Mouse (Mus musculus): Measurements from ENCODE around the gene Ehd1. TPM values are rescaled to one million over a fixed set of nuclear protein-coding genes. Genes with fewer than 3 reads are reported as not detected.

The Ehd1 gene
- polyA plus RNA-seq, 2 experiments = 38.0 to 81.6 TPM

DNA sequence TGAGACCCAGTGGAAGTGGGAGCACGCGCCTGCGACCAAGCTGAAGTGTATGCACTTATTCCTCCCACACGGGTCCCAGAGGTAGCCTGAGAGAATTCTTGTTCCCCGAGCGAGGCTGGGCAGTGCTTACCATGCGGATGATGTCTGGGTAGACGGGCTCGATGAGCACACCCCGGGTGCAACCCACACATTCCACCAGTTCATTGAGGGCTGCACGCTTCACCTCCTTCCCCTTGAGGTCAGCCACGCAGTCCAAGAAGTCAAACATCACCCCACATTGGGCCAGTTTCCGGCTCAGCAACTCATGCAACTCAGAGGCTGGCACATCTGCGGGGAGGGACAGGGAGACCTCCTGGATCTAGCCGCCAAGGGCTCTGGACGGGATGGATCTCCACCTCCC lies 42.9 kb upstream of the Ehd1 start:
- TF ChIP-seq EP300 (IDR thresholded peaks at IDR 0.05; ENCODE audit: low read depth) = no peak
- no peak for TF ChIP-seq CTCF (IDR thresholded peaks at IDR 0.05; ENCODE audit: low read depth)

GRCm38 (mm10) chr19:6234337-6235083 lies 42.0 kb upstream of the Ehd1 start:
- no peak for ATAC-seq (ENCODE audit: insufficient read depth)

More for the DNA sequence above, 42.9 kb upstream of the Ehd1 start:
- DNase-seq (ENCODE audit: low read depth in 3 of 3, low spot score in 3 of 3) (no peak), ATAC-seq (ENCODE audit: insufficient read depth) (no peak)
- H3K9me3 ChIP-seq (ENCODE audit: control insufficient read depth, low read length) = no peaks in the 10 kb centered on the region
- no peak overlapping the region for H3K4me3 ChIP-seq (ENCODE audit: insufficient read depth in 1 of 2, low read depth in 2 of 2, low read length in 2 of 2)
- no peak overlapping the region for H3K9ac ChIP-seq (replicated peaks)
- peaks cover 17 to 20% of the 10 kb centered on the region in 2 experiments for H3K4me1 ChIP-seq (replicated peaks; ENCODE audit: control insufficient read depth in 2 of 2, insufficient read depth in 2 of 2, low read length in 1 of 2)
- H3K27ac ChIP-seq = no peak overlapping the region
- no peak overlapping the region for H3K4me2 ChIP-seq (ENCODE audit: low read depth)
- whole genome bisulfite sequencing (ENCODE audit: insufficient replicate concordance) = 84% methylated on average over 16 of the region's 16 CpGs
- no peaks in the 10 kb centered on the region for H3K36me3 ChIP-seq (replicated peaks; ENCODE audit: control insufficient read depth, insufficient read depth, low read depth)
- no peaks in the 10 kb centered on the region for H3K27me3 ChIP-seq (ENCODE audit: control insufficient read depth, insufficient read depth, low read length)

DNA sequence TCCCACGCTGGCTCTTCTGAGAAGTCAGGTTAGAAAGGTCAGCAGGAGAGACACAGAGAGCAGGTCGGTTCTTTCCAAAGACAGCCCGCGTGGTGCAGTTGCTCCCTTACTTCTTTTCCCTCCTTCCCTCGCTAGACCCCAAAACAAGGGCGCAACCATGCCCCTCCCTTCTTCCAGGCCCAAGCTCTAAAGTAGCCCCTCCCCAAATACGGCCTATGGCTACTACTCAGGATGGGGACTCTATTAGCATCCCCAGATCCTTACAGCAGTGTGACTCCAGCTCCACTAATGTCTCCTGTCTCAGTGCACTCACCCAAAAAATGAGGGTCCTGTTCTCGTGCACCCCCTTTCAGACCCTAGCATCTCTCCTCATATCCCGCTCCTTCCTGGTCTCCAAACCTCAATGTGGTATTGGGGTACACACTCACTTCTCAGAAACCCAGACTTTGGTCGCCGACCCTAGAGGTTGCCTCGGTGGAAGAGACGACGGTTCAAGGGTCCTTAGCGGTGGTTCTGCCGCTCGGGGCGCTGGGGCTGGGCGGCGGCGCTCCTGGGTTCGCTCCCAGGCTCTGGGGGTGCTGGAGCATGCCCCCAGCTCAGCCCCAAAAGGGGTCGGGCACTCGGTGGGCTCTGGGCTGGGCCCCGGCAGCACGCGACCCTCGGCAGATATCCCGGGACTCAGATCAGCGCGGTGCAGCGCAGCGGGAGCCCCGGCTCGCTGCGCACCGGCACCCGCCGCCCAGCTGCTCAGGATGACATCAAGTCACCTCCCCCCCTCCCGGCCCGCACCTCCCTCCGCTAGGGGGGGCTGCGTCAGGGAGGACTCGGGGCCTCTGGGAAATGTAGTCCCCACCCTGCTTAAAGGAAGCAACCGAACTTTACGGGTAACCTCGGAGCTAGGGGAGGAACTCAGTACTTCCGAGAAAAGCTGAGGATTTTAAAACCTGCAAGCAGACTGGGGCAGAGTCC lies 41.2 kb upstream of the Ehd1 start, which contains the start of gene Ppp2r5b:
Gene Ppp2r5b, minus strand, starts transcription at position 789 of the 969 bp plus-strand sequence.
- DNase-seq (ENCODE audit: low read depth in 3 of 3, low spot score in 3 of 3) = peak; percentile 83 to 88 (median 85)
- WGBS (ENCODE audit: insufficient replicate concordance) = 7% methylated on average over 48 of the region's 48 CpGs
- H3K9me3 ChIP-seq (ENCODE audit: control insufficient read depth, low read length) = no peaks in the 10 kb centered on the region
- H3K4me2 ChIP-seq (ENCODE audit: low read depth) = peak within 1 kb of the TSS; percentile 86
- TF ChIP-seq EP300 (IDR thresholded peaks at IDR 0.05; ENCODE audit: low read depth) (no peak), CTCF (IDR thresholded peaks at IDR 0.05; ENCODE audit: low read depth) (peak; percentile 74)
- peak within 1 kb of the TSS; percentile 77 for H3K9ac ChIP-seq (replicated peaks)
- H3K4me1 ChIP-seq (replicated peaks; ENCODE audit: control insufficient read depth in 2 of 2, insufficient read depth in 2 of 2, low read length in 1 of 2) = peaks cover 29 to 33% of the 10 kb centered on the region in 2 experiments
- H3K27me3 ChIP-seq (ENCODE audit: control insufficient read depth, insufficient read depth, low read length) = no peaks in the 10 kb centered on the region
- peak; percentile 92 for ATAC-seq (ENCODE audit: insufficient read depth)
- peak within 1 kb of the TSS; percentile 74 to 95 for H3K4me3 ChIP-seq (ENCODE audit: insufficient read depth in 1 of 2, low read depth in 2 of 2, low read length in 2 of 2)
- H3K27ac ChIP-seq = peak within 1 kb of the TSS; percentile 90
- no peaks in the 10 kb centered on the region for H3K36me3 ChIP-seq (replicated peaks; ENCODE audit: control insufficient read depth, insufficient read depth, low read depth)

More at GRCm38 (mm10) chr19:6234337-6235083, 42.0 kb upstream of the Ehd1 start:
- DNase-seq (ENCODE audit: low read depth in 3 of 3, low spot score in 3 of 3) = no peak
- no peak for TF ChIP-seq CTCF (IDR thresholded peaks at IDR 0.05; ENCODE audit: low read depth)
- TF ChIP-seq EP300 (IDR thresholded peaks at IDR 0.05; ENCODE audit: low read depth) = no peak
- H3K4me3 ChIP-seq (ENCODE audit: insufficient read depth in 1 of 2, low read depth in 2 of 2, low read length in 2 of 2) = no peak overlapping the region; a peak in 1 of 4 replicates
- peak overlapping the region; percentile 86 for H3K4me2 ChIP-seq (ENCODE audit: low read depth)
- H3K27ac ChIP-seq = no peak overlapping the region
- H3K9ac ChIP-seq (replicated peaks) = no peak overlapping the region
- no peaks in the 10 kb centered on the region for H3K36me3 ChIP-seq (replicated peaks; ENCODE audit: control insufficient read depth, insufficient read depth, low read depth)
- peaks cover 20 to 25% of the 10 kb centered on the region in 2 experiments for H3K4me1 ChIP-seq (replicated peaks; ENCODE audit: control insufficient read depth in 2 of 2, insufficient read depth in 2 of 2, low read length in 1 of 2)
- 65% methylated on average over 11 of the region's 11 CpGs for WGBS (ENCODE audit: insufficient replicate concordance)
- no peaks in the 10 kb centered on the region for H3K27me3 ChIP-seq (ENCODE audit: control insufficient read depth, insufficient read depth, low read length)
- no peaks in the 10 kb centered on the region for H3K9me3 ChIP-seq (ENCODE audit: control insufficient read depth, low read length)

- Histone ChIP-seq H3K27ac (peak overlapping the region; percentile 90), H3K9ac (replicated peaks) (peak overlapping the region; percentile 77), H3K36me3 (replicated peaks; ENCODE audit: control insufficient read depth, insufficient read depth, low read depth) (no peaks in the 10 kb centered on the region), H3K27me3 (ENCODE audit: control insufficient read depth, insufficient read depth, low read length) (no peaks in the 10 kb centered on the region), H3K4me1 (replicated peaks; ENCODE audit: control insufficient read depth in 2 of 2, insufficient read depth in 2 of 2, low read length in 1 of 2) (peaks cover 36 to 40% of the 10 kb centered on the region in 2 experiments), H3K4me3 (ENCODE audit: insufficient read depth in 1 of 2, low read depth in 2 of 2, low read length in 2 of 2) (peak overlapping the region; percentile 74 to 95), H3K4me2 (ENCODE audit: low read depth) (peak overlapping the region; percentile 86), H3K9me3 (ENCODE audit: control insufficient read depth, low read length) (no peaks in the 10 kb centered on the region)
- WGBS (ENCODE audit: insufficient replicate concordance) = 0% methylated on average over 9 of the region's 9 CpGs
- DNase-seq (ENCODE audit: low read depth in 3 of 3, low spot score in 3 of 3) = peak; percentile 81 to 85 (median 84)
- peak; percentile 86 for ATAC-seq (ENCODE audit: insufficient read depth)
- TF ChIP-seq EP300 (IDR thresholded peaks at IDR 0.05; ENCODE audit: low read depth) = no peak
- no peak for TF ChIP-seq CTCF (IDR thresholded peaks at IDR 0.05; ENCODE audit: low read depth)
Observed at GRCm38 (mm10) chr19:6236053-6236441, 40.5 kb upstream of the Ehd1 start.

Data from liver, embryonic 14.5 days (tissue).